Mouse (Mus musculus): ENCODE measurements at regions not wholly inside any gene's neighbourhood (a gene's known extent, or its start where the extent isn't known, plus 50 kb on each side); places are given as distances from the start of the nearest gene placed in this dataset.
"Not testable (repeated sequence)": the region's sequence is repeated elsewhere in the genome, so short reads cannot be mapped to it uniquely, and the experiment has no call there.

- H3K27me3 ChIP-seq (ENCODE audit: control insufficient read depth, insufficient read depth, low read length); H3K4me1 ChIP-seq (ENCODE audit: control insufficient read depth, insufficient read depth, low read length); H3K4me3 ChIP-seq (replicated peaks; ENCODE audit: low read length); H3K27ac ChIP-seq (replicated peaks; ENCODE audit: low read depth, low read length); H3K36me3 ChIP-seq (ENCODE audit: control insufficient read depth, insufficient read depth, low read length); H3K9ac ChIP-seq (ENCODE audit: low read depth, low read length, severe bottlenecking); ATAC-seq (ENCODE audit: low FRiP score, low read depth); H3K4me2 ChIP-seq (replicated peaks; ENCODE audit: low read depth, low read length, severe bottlenecking); DNase-seq (ENCODE audit: low spot score); H3K9me3 ChIP-seq (ENCODE audit: control insufficient read depth, low read length): not testable (repeated sequence)
- 80% methylated on average over 4 of the region's 4 CpGs for WGBS
These were observed 496.1 kb downstream of the Dad1 start for GRCm38 (mm10) chr14:53757782-53758181.

GRCm38 (mm10) chr14:53757095-53757494, 496.8 kb downstream of the Dad1 start:
- not testable (repeated sequence) for H3K9me3 ChIP-seq (ENCODE audit: control insufficient read depth, low read length); H3K27me3 ChIP-seq (ENCODE audit: control insufficient read depth, insufficient read depth, low read length); H3K4me1 ChIP-seq (ENCODE audit: control insufficient read depth, insufficient read depth, low read length); H3K4me2 ChIP-seq (replicated peaks; ENCODE audit: low read depth, low read length, severe bottlenecking); H3K9ac ChIP-seq (ENCODE audit: low read depth, low read length, severe bottlenecking); ATAC-seq (ENCODE audit: low FRiP score, low read depth); DNase-seq (ENCODE audit: low spot score); H3K27ac ChIP-seq (replicated peaks; ENCODE audit: low read depth, low read length); H3K36me3 ChIP-seq (ENCODE audit: control insufficient read depth, insufficient read depth, low read length); H3K4me3 ChIP-seq (replicated peaks; ENCODE audit: low read length)
- no CpG with 5 or more reads among the region's 1 CpGs for WGBS

GRCm38 (mm10) chr14:53750703-53751441, 503.0 kb downstream of the Dad1 start:
- WGBS, result 73% methylated on average over 4 of the region's 4 CpGs
- no peak for TF ChIP-seq POLR2A (IDR thresholded peaks at IDR 0.05; ENCODE audit: borderline replicate concordance, extremely low read depth, insufficient read depth, insufficient read length)

GRCm38 (mm10) chr14:53743552-53743951, 510.4 kb downstream of the Dad1 start:
- H3K36me3 ChIP-seq (ENCODE audit: control insufficient read depth, insufficient read depth, low read length); H3K9ac ChIP-seq (ENCODE audit: low read depth, low read length, severe bottlenecking); H3K27me3 ChIP-seq (ENCODE audit: control insufficient read depth, insufficient read depth, low read length); H3K4me3 ChIP-seq (replicated peaks; ENCODE audit: low read length); H3K4me1 ChIP-seq (ENCODE audit: control insufficient read depth, insufficient read depth, low read length); H3K9me3 ChIP-seq (ENCODE audit: control insufficient read depth, low read length); H3K27ac ChIP-seq (replicated peaks; ENCODE audit: low read depth, low read length); ATAC-seq (ENCODE audit: low FRiP score, low read depth); DNase-seq (ENCODE audit: low spot score); H3K4me2 ChIP-seq (replicated peaks; ENCODE audit: low read depth, low read length, severe bottlenecking): not testable (repeated sequence)
- WGBS, result 89% methylated on average over 3 of the region's 3 CpGs

More at GRCm38 (mm10) chr14:53750703-53751441, 503.0 kb downstream of the Dad1 start:
- DNase-seq (ENCODE audit: low spot score) (no peak), ATAC-seq (ENCODE audit: low FRiP score, low read depth) (no peak)
- no peak overlapping the region for H3K9ac ChIP-seq (ENCODE audit: low read depth, low read length, severe bottlenecking)
- H3K27ac ChIP-seq (replicated peaks; ENCODE audit: low read depth, low read length), result no peak overlapping the region
- no peaks in the 10 kb centered on the region for H3K36me3 ChIP-seq (ENCODE audit: control insufficient read depth, insufficient read depth, low read length)
- no peaks in the 10 kb centered on the region for H3K27me3 ChIP-seq (ENCODE audit: control insufficient read depth, insufficient read depth, low read length)
- no peak overlapping the region for H3K4me3 ChIP-seq (replicated peaks; ENCODE audit: low read length)
- H3K9me3 ChIP-seq (ENCODE audit: control insufficient read depth, low read length), result no peaks in the 10 kb centered on the region
- H3K4me2 ChIP-seq (replicated peaks; ENCODE audit: low read depth, low read length, severe bottlenecking), result no peak overlapping the region
- no peaks in the 10 kb centered on the region for H3K4me1 ChIP-seq (ENCODE audit: control insufficient read depth, insufficient read depth, low read length)

GRCm38 (mm10) chr14:53742864-53743263, 511.0 kb downstream of the Dad1 start:
- ATAC-seq (ENCODE audit: low FRiP score, low read depth); H3K4me1 ChIP-seq (ENCODE audit: control insufficient read depth, insufficient read depth, low read length); H3K9ac ChIP-seq (ENCODE audit: low read depth, low read length, severe bottlenecking); H3K4me2 ChIP-seq (replicated peaks; ENCODE audit: low read depth, low read length, severe bottlenecking); H3K36me3 ChIP-seq (ENCODE audit: control insufficient read depth, insufficient read depth, low read length); H3K27ac ChIP-seq (replicated peaks; ENCODE audit: low read depth, low read length); DNase-seq (ENCODE audit: low spot score); H3K9me3 ChIP-seq (ENCODE audit: control insufficient read depth, low read length); H3K4me3 ChIP-seq (replicated peaks; ENCODE audit: low read length); H3K27me3 ChIP-seq (ENCODE audit: control insufficient read depth, insufficient read depth, low read length): not testable (repeated sequence)
- 83% methylated on average over 1 of the region's 2 CpGs for WGBS

- H3K9ac ChIP-seq (ENCODE audit: low read depth, low read length, severe bottlenecking); H3K36me3 ChIP-seq (ENCODE audit: control insufficient read depth, insufficient read depth, low read length); H3K4me2 ChIP-seq (replicated peaks; ENCODE audit: low read depth, low read length, severe bottlenecking); H3K4me3 ChIP-seq (replicated peaks; ENCODE audit: low read length); H3K9me3 ChIP-seq (ENCODE audit: control insufficient read depth, low read length); H3K27ac ChIP-seq (replicated peaks; ENCODE audit: low read depth, low read length); ATAC-seq (ENCODE audit: low FRiP score, low read depth); H3K27me3 ChIP-seq (ENCODE audit: control insufficient read depth, insufficient read depth, low read length); H3K4me1 ChIP-seq (ENCODE audit: control insufficient read depth, insufficient read depth, low read length): not testable (repeated sequence)
- WGBS, result 42% methylated on average over 4 of the region's 4 CpGs
- DNase-seq (ENCODE audit: low spot score), result peak; percentile 28
These were observed 512.7 kb downstream of the Dad1 start for GRCm38 (mm10) chr14:53741246-53741645.

- H3K4me1 ChIP-seq (ENCODE audit: control insufficient read depth, insufficient read depth, low read length); H3K9ac ChIP-seq (ENCODE audit: low read depth, low read length, severe bottlenecking); H3K4me3 ChIP-seq (replicated peaks; ENCODE audit: low read length); ATAC-seq (ENCODE audit: low FRiP score, low read depth); H3K9me3 ChIP-seq (ENCODE audit: control insufficient read depth, low read length); H3K36me3 ChIP-seq (ENCODE audit: control insufficient read depth, insufficient read depth, low read length); H3K4me2 ChIP-seq (replicated peaks; ENCODE audit: low read depth, low read length, severe bottlenecking); H3K27ac ChIP-seq (replicated peaks; ENCODE audit: low read depth, low read length); H3K27me3 ChIP-seq (ENCODE audit: control insufficient read depth, insufficient read depth, low read length); DNase-seq (ENCODE audit: low spot score): not testable (repeated sequence)
- WGBS, result 37% methylated on average over 4 of the region's 4 CpGs
These were observed 515.9 kb downstream of the Dad1 start for GRCm38 (mm10) chr14:53737962-53738361.

GRCm38 (mm10) chr14:53736274-53736673, 517.6 kb downstream of the Dad1 start:
- not testable (repeated sequence) for H3K9ac ChIP-seq (ENCODE audit: low read depth, low read length, severe bottlenecking); H3K27me3 ChIP-seq (ENCODE audit: control insufficient read depth, insufficient read depth, low read length); H3K36me3 ChIP-seq (ENCODE audit: control insufficient read depth, insufficient read depth, low read length); H3K4me3 ChIP-seq (replicated peaks; ENCODE audit: low read length); H3K4me2 ChIP-seq (replicated peaks; ENCODE audit: low read depth, low read length, severe bottlenecking); H3K4me1 ChIP-seq (ENCODE audit: control insufficient read depth, insufficient read depth, low read length); H3K9me3 ChIP-seq (ENCODE audit: control insufficient read depth, low read length); DNase-seq (ENCODE audit: low spot score); H3K27ac ChIP-seq (replicated peaks; ENCODE audit: low read depth, low read length); ATAC-seq (ENCODE audit: low FRiP score, low read depth)
- WGBS, result 85% methylated on average over 4 of the region's 4 CpGs
